Mouse (Mus musculus) heart, adult 2 months (tissue): ENCODE results near the gene Fbln5. TPM values are rescaled to one million over a fixed set of nuclear protein-coding genes. Genes with fewer than 3 reads are reported as not detected.

ENCODE experiments used
- DNase-seq, 2 experiments: peaks; one replicate each; pipeline ENCODE4 v3.0.0; 2021
- H3K27ac ChIP-seq: fragments of 200-600 bp; 2 replicates; pipeline ENCODE4 v1.8.1; 2022
- H3K27me3 ChIP-seq: fragments of 200-500 bp; 2 replicates; pipeline ENCODE4 v1.6.1; 2012; ENCODE audit warnings: mild to moderate bottlenecking, low read length, inconsistent platforms, mixed read lengths; ENCODE audit not compliant: control insufficient read depth, insufficient read depth
- H3K36me3 ChIP-seq: fragments of 200-500 bp; 2 replicates; pipeline ENCODE4 v1.6.1; 2012; ENCODE audit warnings: low read length, inconsistent platforms; ENCODE audit not compliant: control insufficient read depth, insufficient read depth
- H3K4me1 ChIP-seq: fragments of 200-500 bp; 2 replicates; pipeline ENCODE4 v1.6.1; 2011; ENCODE audit warnings: low read length; ENCODE audit not compliant: control insufficient read depth, insufficient read depth
- H3K4me3 ChIP-seq: fragments of 200-600 bp; 2 replicates; pipeline ENCODE4 v1.8.1; 2022
- H3K79me2 ChIP-seq: fragments of 200-500 bp; replicated peaks from 2 replicates; pipeline ENCODE4 v1.6.1; 2012; ENCODE audit warnings: mild to moderate bottlenecking, inconsistent platforms, low read length, moderate library complexity, mixed read lengths; ENCODE audit not compliant: control insufficient read depth, insufficient read depth
- H3K9ac ChIP-seq: fragments of 200-500 bp; 2 replicates; pipeline ENCODE4 v1.6.1; 2012; ENCODE audit warnings: low read depth, mild to moderate bottlenecking, control low read depth, inconsistent platforms, low read length, mixed read lengths
- CTCF ChIP-seq: fragments of 200-600 bp; IDR thresholded peaks from 2 replicates; pipeline ENCODE4 v1.8.1; 2022; ENCODE audit warnings: antibody characterized with exemption, mild to moderate bottlenecking, moderate library complexity
- EP300 ChIP-seq: fragments of 200-500 bp; IDR thresholded peaks from 2 replicates; pipeline ENCODE4 v1.6.1; 2011; ENCODE audit warnings: low read depth, low read length, control low read depth; ENCODE audit not compliant: insufficient read depth
- POLR2A ChIP-seq: fragments of 200-500 bp; IDR thresholded peaks from 2 replicates; pipeline ENCODE4 v1.6.1; 2011; ENCODE audit warnings: mild to moderate bottlenecking, low read depth, low read length, control low read depth; ENCODE audit not compliant: insufficient read depth
- WGBS: fragments of 180-500 bp; shearing (Covaris S2); methylation state at CpG from one replicate; pipeline ENCODE4 v1.1.7; 2018; 5-methylcytosine and 5-hydroxymethylcytosine counted together
- intact Hi-C: fragments of 180-260 bp; cut with DNase I; formaldehyde crosslinking; loops from one replicate; pipeline ENCODE4 v1.15.1; 2025
- long read RNA-seq: library from polyadenylated mRNA; stranded (forward); transcript quantifications from one replicate; pipeline ENCODE4 v2.0.0, GENCODE M21; 2021
- polyA plus RNA-seq: library from polyadenylated mRNA; depleted of rRNA; stranded (reverse); fragments of >200 nt; gene quantifications from 2 replicates; pipeline ENCODE4 v1.2.3, GENCODE M21; 2012; rRNA removed
- total RNA-seq, 2 experiments: library from RNA; stranded (reverse); gene quantifications; 2 replicates each; pipeline ENCODE4 v1.2.3; 2021

Gene Fbln5
- total RNA-seq (10 to 100 TPM; 23.4 to 26.9 TPM), polyA plus RNA-seq (40.4 and 60.4 TPM in 2 replicates)
- long read RNA-seq, full-length matches to known transcripts = 33 of 38 reads
- long read RNA-seq, partial matches to known transcripts = 1 of 38 reads
- long read RNA-seq, other reads (novel, unspliced or antisense) = 4 of 38 reads

DNA sequence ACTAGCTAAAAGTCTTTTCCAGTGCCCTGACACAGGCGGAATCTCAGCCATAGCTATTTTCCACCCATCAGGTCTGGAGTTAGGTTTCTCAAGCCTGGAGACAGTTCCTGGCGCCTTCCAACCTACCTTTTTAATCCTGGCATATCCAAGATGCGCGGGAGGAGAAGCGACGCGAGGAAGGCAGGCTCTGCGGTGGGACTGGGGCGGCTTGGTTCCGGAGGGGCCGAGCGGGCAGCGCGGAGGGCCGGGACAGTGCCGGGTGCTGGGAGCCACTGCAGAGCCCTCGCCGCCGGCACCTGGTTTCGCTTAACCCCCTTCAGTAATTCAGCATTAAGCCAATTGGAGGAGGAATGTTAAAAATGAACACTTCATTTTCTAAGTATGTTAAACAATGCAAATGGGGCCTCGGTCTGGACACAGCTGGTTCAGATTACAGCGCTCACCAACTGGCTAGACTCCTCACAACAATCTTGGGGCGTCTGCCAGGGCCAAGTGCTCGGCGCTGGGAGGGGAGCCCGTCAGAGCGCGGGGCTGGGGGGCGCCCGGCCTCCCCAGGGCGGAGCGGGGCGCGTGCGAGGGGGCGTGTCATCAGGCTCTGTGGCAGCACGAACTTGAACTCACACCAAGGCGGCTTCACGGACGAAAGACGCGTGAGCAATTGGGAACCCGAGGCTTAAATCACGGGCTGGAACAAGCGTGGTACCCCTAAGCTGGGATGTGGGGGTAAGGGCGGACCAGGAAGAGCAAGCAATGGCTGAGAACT lies at the start of gene Fbln5:
Gene Fbln5 (minus strand): TSS at position 448 of the 763 bp plus-strand sequence.
- no peaks in the 10 kb centered on the region for H3K36me3 ChIP-seq
- intact Hi-C loops = loop anchor here (10.0 kb wide), 1 partner anchor 56 kb away; no protein-coding TSS in a partner anchor
- DNase-seq = peak; percentile 78 to 79
- peak within 1 kb of the TSS; percentile 70 for H3K27ac ChIP-seq
- peak within 1 kb of the TSS; percentile 37 for H3K9ac ChIP-seq
- TF ChIP-seq POLR2A = 0 out of 2 replicates have a peak, but pooled peaks have one; percentile 11
- TF ChIP-seq CTCF = no peak
- no peak for TF ChIP-seq EP300
- peak within 1 kb of the TSS; percentile 43 for H3K4me3 ChIP-seq
- H3K4me1 ChIP-seq = peaks cover 6% of the 10 kb centered on the region
- 1% methylated on average over 46 of the region's 46 CpGs for WGBS
- no peaks in the 10 kb centered on the region for H3K79me2 ChIP-seq
- no peaks in the 10 kb centered on the region; the same call in 1 of the 2 replicates for H3K27me3 ChIP-seq

DNA sequence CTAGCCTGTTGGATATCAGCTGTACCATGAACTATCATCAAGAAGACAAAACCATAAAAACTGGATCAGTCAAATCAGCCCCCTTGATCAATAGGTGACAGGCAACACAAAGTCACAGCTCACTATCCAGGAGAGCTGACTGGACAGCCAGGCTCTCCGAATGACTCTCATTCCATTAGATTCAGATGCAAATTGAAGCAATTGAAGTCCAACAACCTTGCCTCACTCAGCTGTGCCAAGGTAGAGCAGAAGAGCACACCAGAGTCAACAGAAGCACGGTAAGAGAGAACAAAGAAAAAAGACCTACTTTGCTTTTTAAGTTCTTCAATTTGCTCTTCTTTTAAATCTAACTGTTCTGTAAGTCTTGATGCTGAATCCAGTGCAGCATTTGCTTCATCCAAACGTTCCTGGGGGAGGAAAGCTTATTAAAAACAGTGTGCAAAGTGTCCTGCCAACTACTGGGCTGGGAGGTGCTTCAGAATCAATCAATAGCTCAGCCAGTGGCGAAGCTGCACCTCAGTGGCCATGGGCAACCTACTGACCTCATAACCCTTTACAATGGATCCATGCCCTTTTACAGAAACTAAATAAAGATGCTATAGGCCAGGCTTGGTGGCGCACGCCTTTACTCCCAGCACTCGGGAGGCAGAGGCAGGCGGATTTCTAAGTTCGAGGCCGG lies 43.6 kb upstream of the Fbln5 start:
- intact Hi-C loops = no loop called here
- DNase-seq = no peak
- Histone ChIP-seq H3K9ac (no peak overlapping the region), H3K79me2 (no peaks in the 10 kb centered on the region; the same call in 1 of the 2 replicates), H3K4me3 (no peak overlapping the region), H3K27me3 (no peaks in the 10 kb centered on the region), H3K4me1 (no peaks in the 10 kb centered on the region), H3K27ac (no peak overlapping the region), H3K36me3 (peaks cover 1% of the 10 kb centered on the region; the same call in 1 of the 2 replicates)
- WGBS = 90% methylated on average over 10 of the region's 10 CpGs
- no peak for TF ChIP-seq POLR2A
- TF ChIP-seq EP300 = no peak
- TF ChIP-seq CTCF = no peak

DNA sequence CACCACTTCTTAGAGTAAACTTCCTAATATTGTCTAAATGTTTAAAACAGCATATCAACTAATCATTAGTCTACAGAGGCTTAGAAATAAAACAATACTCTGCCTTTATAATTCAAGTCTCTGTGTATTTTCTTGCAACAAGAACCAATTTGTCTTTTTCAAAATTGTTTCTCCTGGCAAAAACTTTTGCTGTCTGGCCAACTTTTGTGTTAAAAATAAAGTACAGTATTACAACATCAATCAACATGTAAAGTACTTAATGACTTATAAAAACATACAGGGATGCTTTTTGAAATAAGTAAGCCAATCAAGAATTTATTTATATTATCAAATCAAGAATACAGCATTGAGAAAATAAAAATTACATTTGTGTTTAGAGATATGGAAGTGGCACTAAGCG lies 41.4 kb upstream of the Fbln5 start:
- no peaks in the 10 kb centered on the region for H3K27me3 ChIP-seq
- DNase-seq = no peak
- no peak overlapping the region for H3K9ac ChIP-seq
- intact Hi-C loops = no loop called here
- WGBS = 81% methylated on average over 1 of the region's 1 CpGs
- no peak for TF ChIP-seq EP300
- TF ChIP-seq POLR2A = no peak
- no peaks in the 10 kb centered on the region; the same call in 1 of the 2 replicates for H3K79me2 ChIP-seq
- H3K27ac ChIP-seq = no peak overlapping the region
- H3K4me3 ChIP-seq = no peak overlapping the region
- no peaks in the 10 kb centered on the region for H3K4me1 ChIP-seq
- peaks cover 1% of the 10 kb centered on the region; the same call in 1 of the 2 replicates for H3K36me3 ChIP-seq

DNA sequence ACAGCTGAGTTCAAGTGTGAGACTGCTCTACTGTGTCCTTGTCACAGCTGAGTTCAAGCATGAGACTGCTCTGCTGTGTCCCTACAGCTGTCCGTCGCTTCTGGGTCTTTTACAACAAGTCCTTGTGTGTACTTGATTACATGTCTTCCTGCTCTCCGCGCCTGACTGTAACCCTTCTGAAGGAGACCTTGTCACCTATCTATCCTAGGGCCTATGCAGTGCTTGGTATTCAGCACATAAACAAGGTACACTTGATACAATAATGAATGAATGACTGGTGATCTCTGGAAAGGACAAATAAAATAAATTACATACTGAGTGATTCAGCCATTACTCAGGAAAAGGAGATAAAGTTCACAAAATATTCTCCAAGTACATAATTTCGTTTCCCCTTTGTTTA lies 39.2 kb upstream of the Fbln5 start:
- Histone ChIP-seq H3K36me3 (peaks cover 1% of the 10 kb centered on the region; the same call in 1 of the 2 replicates), H3K9ac (no peak overlapping the region), H3K27ac (no peak overlapping the region), H3K79me2 (no peaks in the 10 kb centered on the region; the same call in 1 of the 2 replicates), H3K4me1 (no peaks in the 10 kb centered on the region), H3K27me3 (no peaks in the 10 kb centered on the region), H3K4me3 (no peak overlapping the region)
- intact Hi-C loops = no loop called here
- TF ChIP-seq EP300 = no peak
- TF ChIP-seq POLR2A = no peak
- TF ChIP-seq CTCF = no peak
- 85% methylated on average over 5 of the region's 5 CpGs for WGBS
- no peak for DNase-seq

DNA sequence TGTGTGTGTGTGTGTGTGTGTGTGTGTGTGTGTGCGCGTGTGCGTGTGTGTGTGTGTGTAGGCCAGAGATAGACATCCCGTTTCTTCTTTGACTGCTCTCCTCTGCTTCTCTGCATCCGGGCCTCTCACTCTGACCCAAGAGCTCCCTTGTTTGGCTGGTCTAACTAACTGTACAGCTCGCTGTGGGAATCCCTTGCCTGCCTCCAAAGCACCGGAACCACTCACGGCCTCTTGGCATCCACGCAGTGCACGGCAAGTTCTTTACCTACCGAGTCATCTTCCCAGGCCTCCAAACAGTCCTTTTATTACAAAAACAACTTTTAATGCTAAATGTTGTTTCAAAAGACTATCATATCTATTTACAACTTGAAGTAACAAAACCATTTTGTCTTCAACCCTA lies 35.5 kb upstream of the Fbln5 start:
- no peak overlapping the region for H3K9ac ChIP-seq
- no peaks in the 10 kb centered on the region for H3K27me3 ChIP-seq
- no peaks in the 10 kb centered on the region; the same call in 1 of the 2 replicates for H3K79me2 ChIP-seq
- H3K4me3 ChIP-seq = no peak overlapping the region
- peaks cover 13% of the 10 kb centered on the region for H3K36me3 ChIP-seq
- intact Hi-C loops = no loop called here
- peaks cover 1% of the 10 kb centered on the region for H3K4me1 ChIP-seq
- no peak for DNase-seq
- no peak for TF ChIP-seq CTCF
- no peak for TF ChIP-seq POLR2A
- no peak for TF ChIP-seq EP300
- no peak overlapping the region for H3K27ac ChIP-seq
- WGBS = 92% methylated on average over 11 of the region's 11 CpGs
